Mouse (Mus musculus) heart, embryonic 16.5 days (tissue): ENCODE results near the gene Plxdc1. TPM values are rescaled to one million over a fixed set of nuclear protein-coding genes. Genes with fewer than 3 reads are reported as not detected.

Experiments used
- ATAC-seq: fragments of 200-750 bp; cut with Nextera tagmentation; replicated peaks from 2 replicates; pipeline ENCODE4 v1.8.0; 2017; ENCODE audit warnings: moderate number of reproducible peaks; ENCODE audit not compliant: insufficient read depth, low FRiP score; ENCODE audit errors: extremely low read depth
- H3K27ac ChIP-seq: fragments of 300-500 bp; sonication (generic); 2 replicates; pipeline ENCODE4 v1.5.1; 2014; ENCODE audit warnings: mild to moderate bottlenecking, low read length, control low read depth, moderate library complexity
- H3K27me3 ChIP-seq: fragments of 300-500 bp; sonication (generic); 2 replicates; pipeline ENCODE4 v1.6.1; 2014; ENCODE audit warnings: low read length, mixed read lengths; ENCODE audit not compliant: control insufficient read depth, insufficient read depth
- H3K36me3 ChIP-seq: fragments of 300-500 bp; sonication (generic); 2 replicates; pipeline ENCODE4 v1.6.1; 2014; ENCODE audit not compliant: control insufficient read depth, insufficient read depth
- H3K4me1 ChIP-seq: fragments of 300-500 bp; sonication (generic); 2 replicates; pipeline ENCODE4 v1.6.1; 2014; ENCODE audit warnings: low read length, mixed read lengths; ENCODE audit not compliant: control insufficient read depth, insufficient read depth
- H3K4me2 ChIP-seq: fragments of 300-500 bp; sonication (generic); 2 replicates; pipeline ENCODE4 v1.6.1; 2014; ENCODE audit warnings: low read depth, mild to moderate bottlenecking, control low read depth, low read length
- H3K4me3 ChIP-seq: fragments of 300-500 bp; sonication (generic); 2 replicates; pipeline ENCODE4 v1.5.1; 2014; ENCODE audit warnings: mild to moderate bottlenecking, control low read depth, low read length
- H3K9ac ChIP-seq: fragments of 300-500 bp; sonication (generic); 2 replicates; pipeline ENCODE4 v1.6.1; 2014; ENCODE audit warnings: low read length, control low read depth
- H3K9me3 ChIP-seq: fragments of 300-500 bp; sonication (generic); replicated peaks from 2 replicates; pipeline ENCODE4 v1.6.1; 2016; ENCODE audit warnings: low read length; ENCODE audit not compliant: control insufficient read depth
- WGBS: fragments of 180-500 bp; shearing (Covaris S2); extraction: QIAGEN DNeasy Blood & Tissue Kit; methylation state at CpG from one replicate; pipeline ENCODE4 v1.1.7; 2014; 5-methylcytosine and 5-hydroxymethylcytosine counted together
- polyA plus RNA-seq: library from polyadenylated mRNA; unstranded; fragments of >200 nt; fragmentation: Nextera tagmentation; extraction: Ambion mirVana; gene quantifications from 2 replicates; pipeline ENCODE4 v1.2.1, GENCODE M21; 2015

The Plxdc1 gene
- polyA plus RNA-seq, 1 experiment from 2014 or later: 2.6 TPM

- Histone ChIP-seq H3K27me3 (no peaks in the 10 kb centered on the region), H3K4me1 (no peaks in the 10 kb centered on the region), H3K36me3 (no peaks in the 10 kb centered on the region), H3K27ac (no peak overlapping the region), H3K9me3 (no peaks in the 10 kb centered on the region; the same call in 1 of the 2 replicates), H3K4me2 (no peak overlapping the region), H3K4me3 (no peak overlapping the region), H3K9ac (no peak overlapping the region)
- no peak for ATAC-seq
- WGBS: 87% methylated on average over 11 of the region's 11 CpGs
Observed at GRCm38 (mm10) chr11:97908634-97909348, 77.5 kb downstream of the Plxdc1 start.

GRCm38 (mm10) chr11:97907935-97908334 is 78.3 kb downstream of the Plxdc1 start:
- H3K4me1 ChIP-seq: no peaks in the 10 kb centered on the region
- no peak overlapping the region for H3K4me2 ChIP-seq
- ATAC-seq: no peak
- no peak overlapping the region for H3K4me3 ChIP-seq
- H3K9ac ChIP-seq: no peak overlapping the region
- no peaks in the 10 kb centered on the region; the same call in 1 of the 2 replicates for H3K9me3 ChIP-seq
- no peaks in the 10 kb centered on the region for H3K27me3 ChIP-seq
- H3K36me3 ChIP-seq: no peaks in the 10 kb centered on the region
- H3K27ac ChIP-seq: no peak overlapping the region
- WGBS: 60% methylated on average over 5 of the region's 5 CpGs

- H3K27ac ChIP-seq: no peak overlapping the region
- H3K4me1 ChIP-seq: no peaks in the 10 kb centered on the region
- H3K4me2 ChIP-seq: no peak overlapping the region
- H3K9ac ChIP-seq: no peak overlapping the region
- no peaks in the 10 kb centered on the region for H3K36me3 ChIP-seq
- no peak for ATAC-seq
- H3K27me3 ChIP-seq: no peaks in the 10 kb centered on the region
- H3K4me3 ChIP-seq: no peak overlapping the region
- WGBS: 77% methylated on average over 9 of the region's 9 CpGs
- no peaks in the 10 kb centered on the region; the same call in 1 of the 2 replicates for H3K9me3 ChIP-seq
Observed at GRCm38 (mm10) chr11:97906905-97907304, 79.3 kb downstream of the Plxdc1 start.

DNA sequence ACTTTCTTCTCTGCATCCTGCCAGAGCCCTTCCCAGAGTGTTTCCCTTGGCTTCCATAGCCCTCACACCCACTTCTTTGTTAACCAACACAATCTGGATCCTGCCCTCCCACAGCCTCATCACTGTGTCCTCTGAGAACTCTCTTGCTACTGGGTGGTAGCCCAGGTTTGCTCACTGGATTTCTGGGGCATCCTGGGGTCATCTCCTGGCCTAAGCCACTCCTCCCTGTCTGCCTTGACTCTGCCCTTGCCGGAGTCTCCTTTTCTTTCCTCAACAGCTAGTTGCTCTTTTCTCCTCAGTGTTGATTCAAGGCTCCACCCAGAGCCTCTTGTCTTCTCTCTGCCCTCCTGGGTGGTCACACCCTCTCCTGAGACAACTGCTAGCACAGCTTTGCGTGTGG is 80.3 kb downstream of the Plxdc1 start:
- 60% methylated on average over 2 of the region's 2 CpGs for WGBS
- Histone ChIP-seq H3K36me3 (no peaks in the 10 kb centered on the region), H3K4me3 (no peak overlapping the region), H3K9me3 (no peaks in the 10 kb centered on the region; the same call in 1 of the 2 replicates), H3K27ac (no peak overlapping the region), H3K9ac (no peak overlapping the region), H3K27me3 (no peaks in the 10 kb centered on the region), H3K4me2 (no peak overlapping the region), H3K4me1 (no peaks in the 10 kb centered on the region)
- no peak for ATAC-seq

GRCm38 (mm10) chr11:97905540-97905939 is 80.7 kb downstream of the Plxdc1 start:
- Histone ChIP-seq H3K9ac (no peak overlapping the region), H3K4me2 (no peak overlapping the region), H3K4me3 (no peak overlapping the region), H3K27ac (no peak overlapping the region), H3K4me1 (no peaks in the 10 kb centered on the region), H3K27me3 (no peaks in the 10 kb centered on the region), H3K9me3 (no peaks in the 10 kb centered on the region; the same call in 1 of the 2 replicates), H3K36me3 (no peaks in the 10 kb centered on the region)
- WGBS: 68% methylated on average over 2 of the region's 2 CpGs
- ATAC-seq: no peak

GRCm38 (mm10) chr11:97904801-97905200 is 81.4 kb downstream of the Plxdc1 start:
- Histone ChIP-seq H3K36me3 (no peaks in the 10 kb centered on the region), H3K27ac (no peak overlapping the region), H3K9ac (no peak overlapping the region), H3K4me3 (no peak overlapping the region), H3K27me3 (no peaks in the 10 kb centered on the region), H3K4me1 (no peaks in the 10 kb centered on the region), H3K9me3 (no peaks in the 10 kb centered on the region; the same call in 1 of the 2 replicates), H3K4me2 (no peak overlapping the region)
- WGBS: 77% methylated on average over 13 of the region's 13 CpGs
- ATAC-seq: no peak

- Histone ChIP-seq H3K9ac (no peak overlapping the region), H3K4me2 (no peak overlapping the region), H3K4me1 (no peaks in the 10 kb centered on the region), H3K27me3 (no peaks in the 10 kb centered on the region), H3K27ac (no peak overlapping the region), H3K9me3 (no peaks in the 10 kb centered on the region; the same call in 1 of the 2 replicates), H3K36me3 (no peaks in the 10 kb centered on the region), H3K4me3 (no peak overlapping the region)
- no peak for ATAC-seq
- WGBS: 77% methylated on average over 6 of the region's 6 CpGs
Observed at GRCm38 (mm10) chr11:97901806-97902205, 84.4 kb downstream of the Plxdc1 start.

- Histone ChIP-seq H3K36me3 (no peaks in the 10 kb centered on the region), H3K27ac (no peak overlapping the region), H3K27me3 (no peaks in the 10 kb centered on the region), H3K4me1 (no peaks in the 10 kb centered on the region), H3K4me3 (no peak overlapping the region), H3K9me3 (no peaks in the 10 kb centered on the region; the same call in 1 of the 2 replicates), H3K4me2 (no peak overlapping the region), H3K9ac (no peak overlapping the region)
- ATAC-seq: no peak; the same call in 1 of the 2 replicates
- WGBS: 3% methylated on average over 2 of the region's 2 CpGs
Observed at GRCm38 (mm10) chr11:97899822-97900221, 86.4 kb downstream of the Plxdc1 start.

GRCm38 (mm10) chr11:97897568-97898185 is 88.6 kb downstream of the Plxdc1 start:
- no peaks in the 10 kb centered on the region for H3K36me3 ChIP-seq
- no peaks in the 10 kb centered on the region for H3K27me3 ChIP-seq
- no peak for ATAC-seq
- H3K9ac ChIP-seq: no peak overlapping the region
- no peak overlapping the region for H3K4me3 ChIP-seq
- no peaks in the 10 kb centered on the region for H3K4me1 ChIP-seq
- no peak overlapping the region for H3K4me2 ChIP-seq
- WGBS: 81% methylated on average over 3 of the region's 3 CpGs
- peaks cover 5% of the 10 kb centered on the region; the same call in 1 of the 2 replicates for H3K9me3 ChIP-seq
- no peak overlapping the region for H3K27ac ChIP-seq
